Mouse (Mus musculus): ENCODE data around the gene Pitpnm2.
A peak's percentile ranks its signal among the peaks of the same experiment; 100 is the strongest.

DNA sequence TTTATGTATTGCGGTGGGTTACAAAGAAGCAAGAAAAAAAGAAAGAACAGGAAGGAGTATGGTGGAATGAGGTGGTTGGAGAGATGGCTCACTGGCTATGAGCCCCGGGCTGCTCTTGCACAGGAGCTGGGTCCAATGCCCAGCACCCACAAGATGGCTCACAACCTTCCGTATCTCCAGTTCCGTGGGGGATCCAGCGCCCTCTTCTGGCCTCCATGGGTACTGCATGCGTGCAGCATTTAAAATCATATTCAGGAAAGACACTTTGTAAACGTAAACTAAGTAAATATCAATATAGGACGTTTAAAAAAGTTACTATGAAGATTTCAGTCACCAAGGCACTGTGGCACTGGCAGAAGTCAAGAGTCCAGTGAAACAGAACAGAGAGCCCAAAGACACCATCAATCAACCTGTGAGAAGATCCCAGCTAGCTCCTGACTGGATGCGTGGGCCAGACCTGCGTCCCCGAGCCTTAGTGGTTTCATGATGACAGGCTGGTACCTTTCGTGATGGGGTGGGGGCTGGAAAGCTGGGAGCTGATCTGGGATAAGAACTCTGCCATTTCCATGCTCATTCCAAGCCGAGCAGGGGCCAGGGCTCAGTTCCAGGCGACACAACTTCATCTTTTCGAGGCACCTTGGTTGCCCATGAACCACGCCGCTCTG lies 138.4 kb downstream of the Pitpnm2 start:
- TF ChIP-seq CTCF (IDR thresholded peaks at IDR 0.05; ENCODE audit: control insufficient read depth, insufficient read depth, low read length) (peak; percentile 84), POLR2A (IDR thresholded peaks at IDR 0.05; ENCODE audit: borderline replicate concordance, control insufficient read depth, low read depth, low read length) (no peak)

Data from bone marrow, adult 2 months (tissue).